Mouse (Mus musculus) ES-E14 (cell line): ENCODE results near the gene Pygo2. TPM values are rescaled to one million over a fixed set of nuclear protein-coding genes. Genes with fewer than 3 reads are reported as not detected.

Source experiments
- DNase-seq: peaks from one replicate; pipeline ENCODE4 v3.0.0-alpha.2; 2013; ENCODE audit warnings: low read depth, low spot score
- H3K27ac ChIP-seq: 2 replicates; pipeline ENCODE4 v1.5.1; 2012; ENCODE audit warnings: low read depth, mild to moderate bottlenecking, low read length, moderate library complexity, mixed read lengths; ENCODE audit not compliant: poor library complexity, insufficient read depth, severe bottlenecking
- H3K36me3 ChIP-seq: 2 replicates; pipeline ENCODE4 v1.6.1; 2012; ENCODE audit warnings: mild to moderate bottlenecking, low read length, moderate library complexity, mixed read lengths; ENCODE audit not compliant: control insufficient read depth, poor library complexity, insufficient read depth, severe bottlenecking
- H3K4me1 ChIP-seq, 2 experiments: fragments of 150-350 bp in 1 of 2; sonication (generic) in 1 of 2; 2 replicates each; pipeline ENCODE4 v1.6.1; 2012; ENCODE audit warnings: low read length in 2 of 2, mild to moderate bottlenecking in 1 of 2, mixed read lengths in 1 of 2; ENCODE audit not compliant: control insufficient read depth in 2 of 2, insufficient read depth in 2 of 2, poor library complexity in 1 of 2
- H3K4me3 ChIP-seq, 2 experiments: fragments of 150-350 bp in 1 of 2; sonication (generic) in 1 of 2; 2 replicates each; pipeline ENCODE4 v1.5.1; 2012; ENCODE audit warnings: low read length in 2 of 2, low read depth in 1 of 2, mild to moderate bottlenecking in 1 of 2, mixed read lengths in 1 of 2; ENCODE audit not compliant: insufficient read depth in 1 of 2, poor library complexity in 1 of 2, severe bottlenecking in 1 of 2
- H3K9ac ChIP-seq: 2 replicates; pipeline ENCODE4 v1.6.1; 2012; ENCODE audit warnings: low read depth, mild to moderate bottlenecking, low read length, mixed read lengths; ENCODE audit not compliant: poor library complexity, insufficient read depth, severe bottlenecking
- H3K9me3 ChIP-seq: fragments of 150-350 bp; sonication (generic); 2 replicates; pipeline ENCODE4 v1.6.1; 2012; ENCODE audit warnings: low read depth, mild to moderate bottlenecking, low read length; ENCODE audit not compliant: control insufficient read depth, insufficient read depth
- CHD2 ChIP-seq: IDR thresholded peaks from 2 replicates; pipeline ENCODE4 v1.6.1; 2014; ENCODE audit warnings: mild to moderate bottlenecking, low read depth, low read length, inconsistent platforms
- HCFC1 ChIP-seq: IDR thresholded peaks from 2 replicates; pipeline ENCODE4 v1.6.1; 2012; ENCODE audit warnings: low read length, inconsistent platforms, borderline replicate concordance; ENCODE audit not compliant: insufficient read depth
- MAFK ChIP-seq: IDR thresholded peaks from 2 replicates; pipeline ENCODE4 v1.6.1; 2014; ENCODE audit warnings: mild to moderate bottlenecking, low read depth, low read length, inconsistent platforms; ENCODE audit not compliant: insufficient read depth
- ZC3H11A ChIP-seq: IDR thresholded peaks from 2 replicates; pipeline ENCODE4 v1.6.1; 2012; ENCODE audit warnings: low read depth, mild to moderate bottlenecking, inconsistent platforms, low read length, borderline replicate concordance
- ZNF384 ChIP-seq: IDR thresholded peaks from 2 replicates; pipeline ENCODE4 v1.6.1; 2012; ENCODE audit warnings: low read depth, low read length, inconsistent platforms
- in situ Hi-C, 2 experiments: fragments of 600-800 bp; cut with MboI; formaldehyde crosslinking; loops; one replicate each; pipeline ENCODE4 v1.15.1; 2025; ENCODE audit warnings: low sequenced_read_pairs in 2 of 2, inconsistent platforms in 1 of 2; ENCODE audit not compliant: unreplicated experiment in 2 of 2
- total RNA-seq: library from RNA; depleted of rRNA; stranded (reverse); fragments of 300-350 nt; gene quantifications from 2 replicates; pipeline ENCODE4 v1.2.3, GENCODE M21; 2012

Pygo2 gene
- total RNA-seq, 1 experiment: 39.2 TPM

DNA sequence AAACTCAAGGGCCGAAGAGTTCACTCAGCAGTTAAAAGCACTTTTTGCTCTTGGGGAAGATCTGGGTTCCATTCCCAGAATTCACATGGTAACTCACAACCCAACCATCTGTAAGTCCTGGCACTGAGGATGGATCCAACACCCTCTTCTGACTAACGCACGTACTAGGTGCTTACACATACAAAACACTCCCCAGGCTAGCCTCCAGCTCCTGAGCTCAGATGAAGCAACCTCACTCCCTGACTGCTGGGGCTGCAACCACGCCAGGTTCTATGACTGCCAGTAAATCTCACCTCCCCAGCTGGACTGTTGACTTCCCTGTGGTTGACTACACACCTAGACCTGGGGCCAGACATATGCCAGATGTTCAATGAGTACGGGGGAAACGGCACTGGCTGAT, 23.1 kb upstream of the Pygo2 start:
- H3K4me3 ChIP-seq: no peak overlapping the region
- H3K9ac ChIP-seq: no peak overlapping the region
- peaks cover 0 to 17% of the 10 kb centered on the region in 2 experiments; a peak in 2 of 4 replicates for H3K4me1 ChIP-seq
- no peak for TF ChIP-seq CHD2
- TF ChIP-seq MAFK: no peak
- TF ChIP-seq ZNF384: no peak
- TF ChIP-seq ZC3H11A: no peak
- TF ChIP-seq HCFC1: no peak
- DNase-seq: no peak
- H3K27ac ChIP-seq: no peak overlapping the region
- no peaks in the 10 kb centered on the region for H3K9me3 ChIP-seq
- peaks cover 22% of the 10 kb centered on the region; the same call in 1 of the 2 replicates for H3K36me3 ChIP-seq
- in situ Hi-C loops: no loop called here

DNA sequence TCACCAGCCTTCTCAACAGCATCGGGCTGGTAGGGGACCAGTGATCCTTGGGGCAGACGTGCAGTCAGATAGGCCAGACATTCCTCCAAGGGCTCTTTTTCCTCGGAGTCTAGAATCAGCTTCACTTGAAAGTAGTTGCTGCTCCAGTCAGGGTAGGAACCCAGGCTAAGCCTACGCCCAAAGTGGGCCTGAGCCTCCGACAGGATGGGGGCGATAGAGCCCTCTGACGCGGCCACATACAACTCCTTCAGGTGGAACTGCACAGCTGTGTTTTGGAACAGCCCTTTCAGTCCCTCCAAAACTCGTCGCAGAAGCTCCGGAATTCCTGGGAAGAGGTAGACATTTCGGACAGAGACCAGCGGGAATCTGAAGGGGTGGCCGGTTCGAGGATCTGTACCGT, 21.6 kb upstream of the Pygo2 start:
- Histone ChIP-seq H3K4me1 (peaks cover 0 to 14% of the 10 kb centered on the region in 2 experiments; a peak in 2 of 4 replicates), H3K36me3 (peaks cover 14% of the 10 kb centered on the region; the same call in 1 of the 2 replicates), H3K9ac (peak overlapping the region; percentile 41), H3K4me3 (peak overlapping the region; percentile 40 to 47; a peak in 3 of 4 replicates), H3K27ac (no peak overlapping the region), H3K9me3 (no peaks in the 10 kb centered on the region)
- no peak for DNase-seq
- TF ChIP-seq ZNF384 (no peak), CHD2 (no peak), MAFK (no peak), HCFC1 (no peak), ZC3H11A (no peak)
- in situ Hi-C loops: no loop called here

DNA sequence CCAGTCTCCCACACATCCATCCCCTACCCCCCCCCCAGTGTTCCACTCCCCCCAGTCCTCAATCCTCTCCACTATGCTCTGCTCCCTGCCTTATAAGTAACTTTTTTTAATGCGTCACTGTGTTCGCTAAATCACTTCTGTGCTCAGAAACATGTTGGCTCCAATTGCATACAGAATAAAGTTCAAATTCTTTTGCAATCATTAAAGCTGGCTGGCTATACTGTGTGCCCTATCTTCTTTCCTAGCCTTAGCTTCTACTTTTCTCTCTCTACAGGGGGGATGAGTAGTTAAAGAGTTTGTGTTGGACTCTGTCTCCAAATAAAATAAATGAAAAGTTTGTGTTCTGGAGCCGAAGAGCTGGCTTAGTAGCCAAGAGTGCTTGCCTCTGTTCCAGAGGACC, 20.3 kb upstream of the Pygo2 start:
- H3K36me3 ChIP-seq: peaks cover 16% of the 10 kb centered on the region
- no peak for TF ChIP-seq CHD2
- TF ChIP-seq HCFC1: no peak
- TF ChIP-seq MAFK: no peak
- TF ChIP-seq ZC3H11A: no peak
- no peak for TF ChIP-seq ZNF384
- H3K4me3 ChIP-seq: no peak overlapping the region
- no peak overlapping the region for H3K9ac ChIP-seq
- no peak for DNase-seq
- H3K27ac ChIP-seq: no peak overlapping the region
- no peaks in the 10 kb centered on the region for H3K9me3 ChIP-seq
- H3K4me1 ChIP-seq: peaks cover 0 to 13% of the 10 kb centered on the region in 2 experiments; a peak in 2 of 4 replicates
- in situ Hi-C loops: no loop called here

DNA sequence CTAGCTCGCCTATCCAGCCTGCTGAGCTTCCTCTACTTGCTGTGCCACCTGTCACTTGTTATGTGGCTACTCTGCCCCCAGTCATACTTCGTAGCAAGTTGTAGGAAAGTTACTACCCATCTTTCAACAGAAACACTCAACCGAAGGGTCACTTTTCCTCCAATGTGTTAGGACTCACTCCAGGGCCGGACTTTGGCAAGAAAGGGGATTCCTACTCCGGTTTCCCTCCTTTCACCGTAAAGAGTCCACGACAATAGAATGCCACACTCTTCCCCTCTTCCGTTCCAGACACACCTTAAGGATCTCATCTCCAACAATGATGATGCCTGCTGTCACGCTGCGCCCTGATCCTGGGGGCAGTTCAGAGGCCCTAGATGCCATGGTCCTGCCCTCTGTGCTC, 19.1 kb upstream of the Pygo2 start:
- no peaks in the 10 kb centered on the region for H3K9me3 ChIP-seq
- in situ Hi-C loops: no loop called here
- H3K9ac ChIP-seq: peak overlapping the region; percentile 74
- peaks cover 21% of the 10 kb centered on the region for H3K36me3 ChIP-seq
- no peak for DNase-seq
- peak overlapping the region; percentile 66 to 85 for H3K4me3 ChIP-seq
- H3K4me1 ChIP-seq: peaks cover 0 to 13% of the 10 kb centered on the region in 2 experiments; a peak in 2 of 4 replicates
- H3K27ac ChIP-seq: no peak overlapping the region
- TF ChIP-seq ZC3H11A (no peak), ZNF384 (no peak), HCFC1 (no peak), MAFK (no peak), CHD2 (no peak)
